Mouse (Mus musculus): ENCODE data around the gene Slc35a3. TPM values are rescaled to one million over a fixed set of nuclear protein-coding genes. Genes with fewer than 3 reads are reported as not detected.
"Not testable (repeated sequence)": the region's sequence is repeated elsewhere in the genome, so short reads cannot be mapped to it uniquely, and the experiment has no call there.

Gene Slc35a3
- polyA plus RNA-seq (2017; shearing (Covaris generic)), result 1 to 10 TPM; 6.4 to 8.8 (median 7.6) TPM

GRCm38 (mm10) chr3:116712436-116712881 is at the start of gene Slc35a3:
Gene Slc35a3 (minus strand): TSS chr3:116712831.
- ATAC-seq, result peak; percentile 15

DNA sequence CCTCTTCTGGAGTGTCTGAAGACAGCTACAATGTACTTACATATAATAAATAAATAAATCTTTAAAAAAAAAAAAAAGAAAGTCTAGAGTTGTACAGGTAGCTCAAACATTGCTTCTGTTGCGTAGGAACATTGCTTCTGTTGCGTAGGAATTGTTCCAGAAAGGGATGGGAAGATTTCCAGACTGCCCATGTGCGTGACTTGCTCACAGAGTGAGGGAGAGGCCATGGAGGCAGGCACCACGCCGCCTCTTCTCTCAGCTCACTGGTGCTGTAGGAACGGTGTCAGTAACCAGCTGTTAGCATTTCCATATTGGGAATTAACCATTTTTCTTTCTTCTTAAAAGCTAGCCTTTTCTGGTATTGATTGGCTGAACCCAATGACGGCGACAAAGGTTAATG is 40.2 kb upstream of the Slc35a3 start:
- ATAC-seq, result no peak

DNA sequence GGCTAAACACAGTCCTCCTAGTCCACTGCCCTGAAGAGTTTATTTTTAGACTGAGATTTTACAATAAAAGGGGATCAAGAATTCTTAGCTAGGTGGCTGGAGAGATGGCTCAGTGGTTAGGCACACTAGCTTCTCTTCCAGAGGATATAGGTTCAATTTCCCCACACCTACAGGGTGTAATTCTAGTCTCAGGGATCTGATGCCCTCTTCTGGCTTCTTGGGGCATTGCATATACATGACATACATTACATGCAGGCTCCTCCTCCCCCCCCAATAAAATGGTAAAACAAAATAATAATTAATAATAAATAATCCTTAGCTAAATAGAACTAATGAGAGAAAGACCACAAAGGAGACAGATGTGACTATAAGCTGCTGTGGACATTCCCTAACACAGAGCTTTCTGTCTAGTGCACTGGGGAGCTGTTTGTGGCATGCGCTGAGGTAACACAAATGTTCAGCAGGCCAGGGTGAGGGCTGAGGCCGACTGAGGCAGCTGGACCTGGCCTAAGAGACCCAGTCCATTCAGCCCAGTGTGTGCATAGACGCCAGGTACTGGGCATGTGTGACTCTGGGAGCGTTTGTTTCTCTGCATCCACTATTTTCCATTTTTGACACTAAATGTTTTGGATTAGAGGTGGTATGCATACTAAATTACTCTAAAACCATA is 38.7 kb upstream of the Slc35a3 start:
- peak; percentile 82 for ATAC-seq

- peak; percentile 21 for ATAC-seq
These were observed 36.0 kb upstream of the Slc35a3 start for GRCm38 (mm10) chr3:116748391-116749170.

DNA sequence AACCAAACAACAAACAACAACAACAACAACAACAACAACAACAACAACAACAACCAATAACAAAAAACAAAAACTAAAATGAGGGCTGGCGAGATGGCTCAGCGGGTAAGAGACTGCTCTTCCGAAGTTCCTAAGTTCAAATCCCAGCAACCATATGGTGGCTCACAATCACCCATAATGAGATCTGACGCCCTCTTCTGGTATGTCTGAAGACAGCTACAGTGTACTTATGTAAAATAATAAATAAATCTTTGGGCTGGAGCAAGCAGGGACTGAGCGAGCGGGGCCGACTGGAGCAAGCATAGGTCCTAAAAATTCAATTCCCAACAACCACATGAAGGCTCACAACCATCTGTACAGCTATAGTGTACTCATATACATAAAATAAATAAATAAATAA is 35.0 kb upstream of the Slc35a3 start:
- not testable (repeated sequence) for ATAC-seq

GRCm38 (mm10) chr3:116740963-116741362 is 28.3 kb upstream of the Slc35a3 start:
- ATAC-seq, result no peak

DNA sequence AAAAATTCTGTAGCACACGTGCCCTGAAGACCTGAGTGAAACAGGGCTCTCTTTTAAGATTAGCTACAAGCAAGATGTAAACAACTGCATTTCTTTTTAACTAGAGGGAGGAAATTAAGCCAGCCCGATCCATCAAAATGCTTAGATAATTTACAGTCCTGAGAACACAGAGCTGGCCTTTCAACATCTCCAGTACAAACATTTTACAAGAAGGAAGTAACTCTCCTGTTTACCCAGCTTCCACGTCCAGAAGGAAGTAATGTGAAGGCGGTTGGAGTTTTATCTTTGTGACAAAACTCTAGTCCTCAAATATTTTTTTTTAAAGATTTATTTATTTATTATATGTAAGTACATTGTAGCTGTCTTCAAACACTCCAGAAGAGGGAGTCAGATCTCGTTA is 27.5 kb upstream of the Slc35a3 start:
- no peak for ATAC-seq

DNA sequence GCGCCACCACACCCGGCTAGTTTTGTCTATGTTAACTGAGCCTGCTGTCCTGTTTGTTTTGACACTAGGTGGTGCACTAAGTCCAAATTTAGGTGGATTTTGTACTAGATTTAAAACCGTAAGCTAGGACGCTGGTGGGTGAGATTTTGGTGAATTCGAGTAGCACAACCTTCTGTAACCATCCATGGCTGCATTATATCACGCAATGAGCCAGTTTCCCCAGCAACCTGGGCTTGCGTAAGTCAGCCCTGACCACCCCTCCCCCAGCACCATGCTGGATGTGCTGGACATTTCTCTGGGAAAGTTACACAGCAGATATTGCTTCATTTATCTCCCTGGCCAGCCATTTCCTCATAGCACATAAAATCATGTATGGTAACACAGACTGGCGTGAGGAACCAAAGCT is 24.7 kb upstream of the Slc35a3 start:
- no peak for ATAC-seq

- ATAC-seq, result no peak
These were observed 17.0 kb upstream of the Slc35a3 start for GRCm38 (mm10) chr3:116729483-116730174.

DNA sequence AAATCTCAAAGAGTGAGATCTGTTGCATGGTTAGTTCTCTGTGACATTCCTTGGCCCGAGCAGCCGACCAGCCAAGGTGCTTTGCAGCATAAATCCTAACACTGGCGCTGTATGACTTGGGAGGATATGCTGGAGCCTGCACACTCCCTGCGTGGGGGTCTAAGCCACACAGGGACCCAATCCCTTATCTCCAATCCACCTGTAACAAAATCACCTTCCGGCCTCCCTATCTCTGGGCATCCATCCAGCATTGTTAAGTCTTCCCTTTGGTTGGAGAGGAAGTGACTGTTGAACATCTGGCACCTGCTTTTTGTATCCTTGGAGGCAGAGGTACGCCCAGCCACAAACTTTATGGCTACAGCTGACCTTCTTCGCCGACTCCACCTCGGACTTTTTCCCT is 14.2 kb upstream of the Slc35a3 start:
- no peak for ATAC-seq

GRCm38 (mm10) chr3:116723496-116724481 is 11.2 kb upstream of the Slc35a3 start:
- ATAC-seq, result peak; percentile 74

GRCm38 (mm10) chr3:116722980-116723379 is 10.3 kb upstream of the Slc35a3 start:
- peak; percentile 68 for ATAC-seq

DNA sequence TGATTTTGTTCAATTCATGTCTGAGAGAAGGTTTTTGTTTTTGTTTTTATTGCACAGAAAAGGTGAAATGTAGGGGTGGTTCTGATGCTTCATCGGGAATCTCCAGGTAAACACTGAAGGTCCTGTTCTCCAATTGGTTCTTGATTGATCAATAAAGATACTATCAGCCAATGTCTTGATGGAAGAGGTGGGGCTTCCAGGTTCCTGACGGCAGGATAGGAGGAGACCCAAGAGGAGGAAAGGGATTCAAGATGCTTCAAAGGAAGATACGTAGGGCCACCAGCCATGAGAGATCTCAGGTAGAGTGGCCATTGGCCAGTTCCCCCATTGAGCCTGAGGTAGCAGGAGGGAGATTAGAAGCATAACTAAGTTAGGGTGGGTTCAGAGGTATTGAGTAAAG is 6.3 kb upstream of the Slc35a3 start:
- ATAC-seq, result no peak

GRCm38 (mm10) chr3:116713031-116713430 is 400 bp upstream of the Slc35a3 start:
- ATAC-seq, result no peak

DNA sequence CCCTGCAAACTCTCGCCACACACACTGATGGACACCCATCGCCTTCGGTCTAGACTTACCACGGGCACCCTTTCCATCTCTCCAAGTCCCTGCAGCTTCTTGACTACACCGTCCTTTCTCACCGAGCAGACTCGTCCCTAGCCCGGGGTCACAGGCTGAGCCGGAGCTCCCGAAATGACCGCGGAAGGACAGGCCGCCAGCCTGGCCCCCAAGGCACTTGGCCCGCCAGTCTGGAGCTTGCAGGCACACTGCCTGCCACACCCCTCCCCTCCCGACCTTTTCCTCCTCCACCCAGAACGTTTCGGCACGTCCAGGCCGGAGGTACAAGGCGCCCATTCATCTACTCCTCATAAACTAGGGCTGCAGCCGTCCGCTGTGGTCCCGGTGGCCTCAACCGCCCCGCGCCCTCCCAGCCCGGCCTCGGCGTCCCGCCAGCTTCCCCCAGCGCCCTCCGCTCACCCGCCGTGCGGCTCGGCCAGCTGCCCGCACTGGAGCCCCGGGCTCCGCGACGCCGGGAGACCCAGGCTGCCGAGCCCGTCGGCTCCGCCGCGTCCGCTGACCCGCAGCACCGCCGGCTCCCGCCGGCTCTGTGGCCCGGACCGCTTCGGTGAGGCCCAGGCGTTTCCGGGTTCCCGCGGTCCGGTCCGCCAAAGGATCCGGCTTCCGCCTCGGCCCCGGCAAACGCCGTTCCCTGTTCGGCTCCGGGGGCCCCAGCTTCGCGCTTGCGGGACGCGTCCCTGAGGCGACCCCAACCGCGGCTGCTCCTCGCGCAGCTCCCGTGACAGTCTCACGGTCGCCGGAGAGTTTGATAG is 801 bp downstream of the Slc35a3 start:
- ATAC-seq, result peak; percentile 83

DNA sequence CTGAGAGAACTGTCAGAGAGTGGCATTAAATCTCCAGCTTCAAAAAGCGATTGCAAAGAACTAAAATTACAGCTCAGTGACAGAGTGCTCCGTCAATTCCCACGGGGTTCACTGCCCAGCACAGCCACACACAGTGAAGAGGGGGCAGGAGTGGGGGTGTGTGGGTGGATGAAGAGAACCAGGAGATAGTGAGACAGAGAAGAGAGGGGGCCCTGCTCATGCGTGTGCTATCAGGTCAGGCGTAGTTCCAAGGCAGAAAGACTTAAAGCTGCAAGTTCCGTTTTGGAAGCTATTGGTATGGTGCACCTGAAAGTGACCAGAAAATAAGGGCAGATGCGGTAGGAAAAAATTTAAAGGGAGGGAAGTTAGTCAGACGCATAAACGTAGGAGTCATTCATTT is 1.7 kb downstream of the Slc35a3 start:
- ATAC-seq, result no peak

DNA sequence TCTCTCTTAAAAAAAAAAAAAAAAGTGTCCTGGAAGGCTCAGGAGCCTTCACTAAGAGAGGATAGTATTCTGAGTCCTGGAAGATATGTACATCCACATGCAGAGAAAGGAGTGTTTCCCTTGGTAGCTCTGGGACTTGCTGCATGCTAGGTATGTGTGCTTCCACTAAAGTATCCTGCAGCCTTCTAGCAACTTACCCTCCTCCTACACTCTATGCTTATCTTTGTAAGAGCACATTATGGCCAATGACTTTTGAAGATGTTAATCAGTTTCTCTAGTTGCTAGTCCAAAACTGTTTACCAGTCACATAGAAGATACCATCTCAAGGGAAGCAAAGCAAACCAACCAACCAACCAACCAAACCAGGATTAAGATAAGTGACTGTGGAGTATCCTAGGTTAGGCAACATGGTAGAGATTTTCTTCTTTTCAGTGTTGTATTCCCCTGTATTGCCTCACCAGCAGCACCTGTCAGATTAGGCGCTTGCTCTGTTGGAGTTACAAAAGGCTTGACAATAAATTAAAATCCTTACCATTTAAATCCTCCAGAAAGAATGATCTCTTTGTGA is 6.9 kb downstream of the Slc35a3 start:
- no peak for ATAC-seq

- no peak for ATAC-seq
These were observed 8.8 kb downstream of the Slc35a3 start for GRCm38 (mm10) chr3:116703835-116704234.

DNA sequence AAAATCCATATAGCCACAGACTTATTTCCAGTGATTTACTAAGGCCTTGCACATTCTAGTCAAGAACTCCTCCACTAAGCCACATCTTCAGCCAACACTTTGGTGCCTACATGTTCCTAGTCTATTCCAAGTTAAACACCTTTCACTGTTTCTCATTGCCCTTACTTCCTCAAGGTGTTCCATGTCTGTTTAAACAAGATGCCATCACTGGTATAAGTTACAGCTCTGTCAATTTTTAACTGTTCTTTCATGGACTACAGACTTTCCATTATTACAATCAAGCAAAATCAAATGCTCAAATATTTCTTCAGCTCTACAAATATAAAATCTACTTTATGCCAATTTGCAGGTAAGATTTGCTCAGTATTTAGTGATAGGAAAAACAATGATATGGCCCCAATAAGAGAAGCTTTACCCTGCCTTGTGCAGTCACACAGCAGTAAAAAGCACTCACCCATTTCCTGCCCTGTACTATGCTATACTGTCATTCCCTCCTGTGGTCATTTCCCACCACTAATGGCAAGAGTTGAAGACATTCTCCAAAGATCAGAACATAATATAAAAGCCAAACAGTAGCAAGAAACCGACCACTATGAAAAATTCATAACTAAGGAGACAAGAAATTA is 9.9 kb downstream of the Slc35a3 start:
- no peak for ATAC-seq

DNA sequence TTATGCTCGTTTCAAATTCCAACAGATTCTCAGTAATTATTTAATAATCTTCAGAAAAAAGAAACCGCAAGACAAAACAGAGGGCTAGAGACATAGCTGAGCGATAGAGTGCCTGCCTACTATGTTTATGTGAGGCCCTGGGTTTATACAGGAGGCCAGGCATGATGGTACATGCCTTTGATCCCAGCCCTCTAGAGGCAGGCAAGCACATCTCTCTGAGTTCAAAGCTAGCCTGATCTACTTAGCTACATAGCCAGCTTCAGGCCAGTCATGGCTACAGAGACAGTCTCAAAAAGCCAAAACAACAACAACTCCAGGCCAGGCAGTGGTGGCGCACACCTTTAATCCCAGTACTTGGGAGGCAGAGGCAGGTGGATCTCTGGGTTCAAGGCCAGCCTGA is 11.0 kb downstream of the Slc35a3 start:
- ATAC-seq, result no peak

Measured in inflammation-experienced regulatory T-cells, adult 6 months (primary cell).